Mouse (Mus musculus) G1E (cell line): ENCODE data around the gene Bptf. TPM values are rescaled to one million over a fixed set of nuclear protein-coding genes. Genes with fewer than 3 reads are reported as not detected.
"Not testable (repeated sequence)": the region's sequence is repeated elsewhere in the genome, so short reads cannot be mapped to it uniquely, and the experiment has no call there.

ENCODE experiments used
- ATAC-seq: 2 replicates; pipeline ENCODE4 v1.8.0; 2016; ENCODE audit warnings: mild to moderate bottlenecking; ENCODE audit not compliant: insufficient number of reproducible peaks, poor library complexity, low FRiP score, severe bottlenecking; ENCODE audit errors: extremely low read depth
- DNase-seq: peaks from one replicate; pipeline ENCODE4 v3.0.0; 2012; ENCODE audit warnings: low spot score
- H3K27me3 ChIP-seq: 2 replicates; pipeline ENCODE4 v1.6.1; 2012; ENCODE audit warnings: mild to moderate bottlenecking, low read length, inconsistent platforms; ENCODE audit not compliant: insufficient read depth
- H3K36me3 ChIP-seq: replicated peaks from 2 replicates; pipeline ENCODE3; 2012; ENCODE audit warnings: mild to moderate bottlenecking, inconsistent platforms
- H3K4me1 ChIP-seq: 2 replicates; pipeline ENCODE4 v1.6.1; 2012; ENCODE audit warnings: low read depth, low read length, inconsistent platforms, mixed read lengths; ENCODE audit not compliant: insufficient read depth
- H3K4me3 ChIP-seq: 2 replicates; pipeline ENCODE4 v1.5.1; 2012; ENCODE audit warnings: low read depth, mild to moderate bottlenecking, inconsistent platforms, low read length, moderate library complexity, mixed read lengths
- H3K9me3 ChIP-seq: replicated peaks from 2 replicates; pipeline ENCODE4 v1.6.1; 2012; ENCODE audit warnings: inconsistent platforms
- CTCF ChIP-seq: IDR thresholded peaks from 2 replicates; pipeline ENCODE4 v1.5.1; 2012; ENCODE audit warnings: low read depth, low read length, inconsistent platforms, mixed read lengths
- GATA1 ChIP-seq: IDR thresholded peaks from 2 replicates; pipeline ENCODE4 v1.6.1; 2012; ENCODE audit warnings: borderline replicate concordance, low read length, inconsistent platforms, mixed read lengths
- GATA2 ChIP-seq: IDR thresholded peaks from 2 replicates; pipeline ENCODE4 v1.6.1; 2012; ENCODE audit warnings: low read depth, low read length, inconsistent platforms, borderline replicate concordance
- POLR2AphosphoS5 ChIP-seq: IDR thresholded peaks from 2 replicates; pipeline ENCODE4 v1.6.1; 2012; ENCODE audit warnings: low read depth, low read length, inconsistent platforms; ENCODE audit not compliant: insufficient replicate concordance
- TAL1 ChIP-seq: conservative IDR thresholded peaks from 2 replicates; pipeline ENCODE4 v1.6.1; 2012; ENCODE audit warnings: low read depth, low read length, inconsistent platforms, mixed read lengths
- polyA plus RNA-seq: library from polyadenylated mRNA; stranded (reverse); fragments of >175 nt; gene quantifications from 2 replicates; pipeline ENCODE4 v1.2.3, GENCODE M21; 2012
- total RNA-seq, 2 experiments: library from RNA; stranded (forward) in 1 of 2; stranded (reverse) in 1 of 2; fragments of 200-1000 nt in 1 of 2; fragments of >200 nt in 1 of 2; fragmentation: Nextera tagmentation in 1 of 2; gene quantifications; 2 replicates each; pipeline ENCODE4 v1.2.3; 2014 to 2017

The Bptf gene
- total and polyA plus RNA-seq, 3 experiments, result 28.5 to 75.6 (median 53.7) TPM

GRCm38 (mm10) chr11:107153645-107154044 is 21.7 kb upstream of the Bptf start:
- DNase-seq (no peak), ATAC-seq (no peak)
- H3K27me3 ChIP-seq, result peaks cover 3% of the 10 kb centered on the region
- H3K4me1 ChIP-seq, result peaks cover 21% of the 10 kb centered on the region
- peaks cover 5% of the 10 kb centered on the region; the same call in 1 of the 2 replicates for H3K9me3 ChIP-seq
- H3K4me3 ChIP-seq, result no peak overlapping the region
- H3K36me3 ChIP-seq, result no peaks in the 10 kb centered on the region
- no peak for TF ChIP-seq GATA1
- no peak for TF ChIP-seq CTCF
- no peak for TF ChIP-seq GATA2
- no peak for TF ChIP-seq TAL1
- no peak for TF ChIP-seq POLR2AphosphoS5

- peaks cover 11% of the 10 kb centered on the region for H3K4me1 ChIP-seq
- no peaks in the 10 kb centered on the region for H3K36me3 ChIP-seq
- no peak for DNase-seq
- peaks cover 3% of the 10 kb centered on the region for H3K27me3 ChIP-seq
- no peak overlapping the region for H3K4me3 ChIP-seq
- ATAC-seq, result no peak
- H3K9me3 ChIP-seq, result peaks cover 5% of the 10 kb centered on the region; the same call in 1 of the 2 replicates
- TF ChIP-seq GATA1 (no peak), CTCF (peak; percentile 30; the same call in 1 of the 2 replicates)
These were observed 19.9 kb upstream of the Bptf start for GRCm38 (mm10) chr11:107151809-107152208.

GRCm38 (mm10) chr11:107143956-107144355 is 12.0 kb upstream of the Bptf start:
- not testable (repeated sequence) for H3K4me1 ChIP-seq, ATAC-seq, H3K9me3 ChIP-seq, H3K36me3 ChIP-seq, H3K4me3 ChIP-seq, H3K27me3 ChIP-seq, DNase-seq

- ATAC-seq (no peak), DNase-seq (no peak)
- H3K27me3 ChIP-seq, result 0 out of 2 replicates have a peak, but pooled peaks cover 2% of the 10 kb centered on the region
- no peaks in the 10 kb centered on the region for H3K36me3 ChIP-seq
- peaks cover 4% of the 10 kb centered on the region; the same call in 1 of the 2 replicates for H3K4me1 ChIP-seq
- H3K4me3 ChIP-seq, result no peak overlapping the region
- H3K9me3 ChIP-seq, result no peaks in the 10 kb centered on the region
- TF ChIP-seq TAL1, result no peak
- no peak for TF ChIP-seq CTCF
- no peak for TF ChIP-seq POLR2AphosphoS5
- TF ChIP-seq GATA1, result no peak
- no peak for TF ChIP-seq GATA2
These were observed 10.5 kb upstream of the Bptf start for GRCm38 (mm10) chr11:107142382-107142781.

DNA sequence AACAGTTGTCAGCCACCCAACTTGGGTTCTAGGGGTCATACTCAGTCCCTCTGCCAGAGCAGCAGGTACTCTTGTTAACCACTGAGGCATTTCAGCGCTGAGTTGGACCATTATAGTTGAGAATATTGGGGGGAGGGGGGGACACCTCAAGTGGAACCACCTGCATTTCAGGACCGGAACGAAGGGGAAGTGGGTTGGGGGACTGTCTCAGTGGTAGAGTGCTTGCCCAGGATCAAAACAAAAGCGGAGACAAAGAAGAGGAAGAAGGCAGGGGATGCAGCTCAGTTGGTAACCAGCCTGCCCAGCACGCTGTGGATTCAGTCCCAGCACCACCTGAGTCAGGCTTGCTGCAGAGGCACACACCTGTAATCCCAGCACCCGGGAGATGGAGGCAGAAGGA is 8.8 kb upstream of the Bptf start:
- DNase-seq (no peak), ATAC-seq (no peak)
- Histone ChIP-seq H3K9me3 (no peaks in the 10 kb centered on the region), H3K4me3 (no peak overlapping the region), H3K36me3 (no peaks in the 10 kb centered on the region), H3K27me3 (0 out of 2 replicates have a peak, but pooled peaks cover 4% of the 10 kb centered on the region), H3K4me1 (peaks cover 5% of the 10 kb centered on the region; the same call in 1 of the 2 replicates)
- TF ChIP-seq GATA1, result no peak
- no peak for TF ChIP-seq CTCF
- no peak for TF ChIP-seq POLR2AphosphoS5
- no peak for TF ChIP-seq TAL1
- no peak for TF ChIP-seq GATA2

DNA sequence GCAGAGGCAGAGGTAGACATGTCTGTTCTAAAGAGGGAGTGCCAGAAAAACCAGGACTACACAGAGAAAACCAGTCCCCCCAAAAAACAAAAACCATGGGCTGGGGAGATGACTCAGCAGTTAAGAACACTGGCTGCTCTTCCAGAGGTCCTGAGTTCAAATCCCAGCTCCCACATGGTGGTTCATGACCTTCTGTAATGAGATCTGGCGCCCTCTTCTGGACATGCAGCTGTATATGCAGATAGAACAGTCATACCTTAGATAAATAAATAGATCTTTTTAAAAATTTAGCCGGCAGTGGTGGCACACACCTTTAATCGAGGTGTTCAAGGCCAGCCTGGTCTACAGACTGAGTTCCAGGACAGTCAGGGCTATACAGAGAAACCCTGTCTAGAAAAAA is 6.7 kb upstream of the Bptf start:
- no peak for ATAC-seq

DNA sequence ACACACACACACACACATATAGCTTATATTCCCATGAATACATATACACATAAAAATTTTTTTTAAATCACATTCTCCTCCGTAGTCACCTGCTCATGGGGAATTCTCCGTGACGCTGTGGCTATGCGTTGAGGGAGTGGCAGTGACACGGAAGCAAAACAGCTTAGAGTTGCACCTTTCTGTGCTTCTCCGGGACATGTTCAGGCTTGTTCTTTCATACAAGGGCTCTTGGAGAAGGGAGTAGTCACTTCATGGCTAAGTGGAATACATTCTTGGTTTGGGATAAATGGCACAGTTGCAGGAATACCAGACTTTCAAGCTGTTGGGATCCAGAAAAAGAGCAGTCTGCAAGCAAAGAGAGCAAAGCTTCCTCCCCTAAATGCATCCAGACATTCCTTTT is 5.7 kb upstream of the Bptf start:
- no peak for ATAC-seq
- Histone ChIP-seq H3K27me3 (0 out of 2 replicates have a peak, but pooled peaks cover 4% of the 10 kb centered on the region), H3K4me3 (no peak overlapping the region), H3K9me3 (no peaks in the 10 kb centered on the region), H3K4me1 (peaks cover 9% of the 10 kb centered on the region), H3K36me3 (no peaks in the 10 kb centered on the region)
- DNase-seq, result no peak
- TF ChIP-seq TAL1 (no peak), POLR2AphosphoS5 (no peak), GATA1 (no peak), CTCF (no peak), GATA2 (no peak)

More for the DNA sequence above, 6.7 kb upstream of the Bptf start:
- Histone ChIP-seq H3K27me3 (0 out of 2 replicates have a peak, but pooled peaks cover 4% of the 10 kb centered on the region), H3K9me3 (no peaks in the 10 kb centered on the region), H3K4me1 (peaks cover 7% of the 10 kb centered on the region; the same call in 1 of the 2 replicates), H3K4me3 (no peak overlapping the region), H3K36me3 (no peaks in the 10 kb centered on the region)
- TF ChIP-seq GATA1, result no peak
- no peak for TF ChIP-seq GATA2
- TF ChIP-seq POLR2AphosphoS5, result no peak
- TF ChIP-seq TAL1, result no peak
- no peak for TF ChIP-seq CTCF
- no peak for DNase-seq

- H3K36me3 ChIP-seq, H3K4me3 ChIP-seq, H3K9me3 ChIP-seq, H3K27me3 ChIP-seq, DNase-seq, ATAC-seq: not testable (repeated sequence)
- peaks cover 13% of the 10 kb centered on the region for H3K4me1 ChIP-seq
These were observed 4.5 kb upstream of the Bptf start for GRCm38 (mm10) chr11:107136458-107136857.
